Mouse (Mus musculus): ENCODE data around the gene Cenpj. TPM values are rescaled to one million over a fixed set of nuclear protein-coding genes. Genes with fewer than 3 reads are reported as not detected.

The Cenpj gene
- polyA plus RNA-seq (2012; rRNA removed): 0.46 and 2.7 TPM in 2 replicates

GRCm38 (mm10) chr14:56575416-56575815 is at the start of gene Cenpj, which contains the start of gene Parp4:
TSS of gene Cenpj (minus strand) at chr14:56575425.
TSS of gene Parp4 (plus strand) at chr14:56575619.
- no peak for TF ChIP-seq CTCF (IDR thresholded peaks at IDR 0.05; ENCODE audit: extremely low read depth, insufficient read length, insufficient replicate concordance, low read depth, low read length)
- peak; percentile 91 for TF ChIP-seq POLR2A (IDR thresholded peaks at IDR 0.05; ENCODE audit: low read depth, low read length)
- Histone ChIP-seq H3K27me3 (ENCODE audit: control insufficient read depth, insufficient read depth, low read length) (no peaks in the 10 kb centered on the region), H3K4me1 (ENCODE audit: control insufficient read depth, insufficient read depth, insufficient read length, low read length) (0 out of 2 replicates have a peak, but pooled peaks cover 3% of the 10 kb centered on the region), H3K4me3 (ENCODE audit: low read depth, low read length) (peak within 1 kb of the TSS; percentile 99), H3K27ac (ENCODE audit: insufficient read depth, low read depth, low read length) (peak within 1 kb of the TSS; percentile 89), H3K36me3 (ENCODE audit: control insufficient read depth, insufficient read depth, low read length) (0 out of 2 replicates have a peak, but pooled peaks cover 3% of the 10 kb centered on the region)
- under 1% methylated on average over 24 of the region's 24 CpGs for WGBS

GRCm38 (mm10) chr14:56620425-56620824 is 45.2 kb upstream of the Cenpj start:
- Histone ChIP-seq H3K27me3 (ENCODE audit: control insufficient read depth, insufficient read depth, low read length) (no peaks in the 10 kb centered on the region), H3K4me1 (ENCODE audit: control insufficient read depth, insufficient read depth, insufficient read length, low read length) (no peaks in the 10 kb centered on the region), H3K4me3 (ENCODE audit: low read depth, low read length) (no peak overlapping the region), H3K36me3 (ENCODE audit: control insufficient read depth, insufficient read depth, low read length) (peaks cover 71% of the 10 kb centered on the region), H3K27ac (ENCODE audit: insufficient read depth, low read depth, low read length) (no peak overlapping the region)
- 85% methylated on average over 8 of the region's 8 CpGs for WGBS
- TF ChIP-seq CTCF (IDR thresholded peaks at IDR 0.05; ENCODE audit: extremely low read depth, insufficient read length, insufficient replicate concordance, low read depth, low read length) (no peak), POLR2A (IDR thresholded peaks at IDR 0.05; ENCODE audit: low read depth, low read length) (no peak)

GRCm38 (mm10) chr14:56617470-56617869 is 42.2 kb upstream of the Cenpj start:
- H3K27ac ChIP-seq (ENCODE audit: insufficient read depth, low read depth, low read length): no peak overlapping the region
- peaks cover 75% of the 10 kb centered on the region for H3K36me3 ChIP-seq (ENCODE audit: control insufficient read depth, insufficient read depth, low read length)
- H3K27me3 ChIP-seq (ENCODE audit: control insufficient read depth, insufficient read depth, low read length): no peaks in the 10 kb centered on the region
- H3K4me3 ChIP-seq (ENCODE audit: low read depth, low read length): no peak overlapping the region
- TF ChIP-seq CTCF (IDR thresholded peaks at IDR 0.05; ENCODE audit: extremely low read depth, insufficient read length, insufficient replicate concordance, low read depth, low read length) (no peak), POLR2A (IDR thresholded peaks at IDR 0.05; ENCODE audit: low read depth, low read length) (no peak)
- no peaks in the 10 kb centered on the region for H3K4me1 ChIP-seq (ENCODE audit: control insufficient read depth, insufficient read depth, insufficient read length, low read length)
- 78% methylated on average over 1 of the region's 1 CpGs for WGBS

- Histone ChIP-seq H3K27me3 (ENCODE audit: control insufficient read depth, insufficient read depth, low read length) (no peaks in the 10 kb centered on the region), H3K36me3 (ENCODE audit: control insufficient read depth, insufficient read depth, low read length) (peaks cover 77% of the 10 kb centered on the region), H3K4me3 (ENCODE audit: low read depth, low read length) (no peak overlapping the region), H3K4me1 (ENCODE audit: control insufficient read depth, insufficient read depth, insufficient read length, low read length) (0 out of 2 replicates have a peak, but pooled peaks cover 3% of the 10 kb centered on the region), H3K27ac (ENCODE audit: insufficient read depth, low read depth, low read length) (no peak overlapping the region)
- 33% methylated on average over 3 of the region's 3 CpGs for WGBS
- TF ChIP-seq CTCF (IDR thresholded peaks at IDR 0.05; ENCODE audit: extremely low read depth, insufficient read length, insufficient replicate concordance, low read depth, low read length) (no peak), POLR2A (IDR thresholded peaks at IDR 0.05; ENCODE audit: low read depth, low read length) (no peak)
These were observed 38.0 kb upstream of the Cenpj start for GRCm38 (mm10) chr14:56613212-56613611.

- 33% methylated on average over 4 of the region's 4 CpGs for WGBS
These were observed 29.9 kb upstream of the Cenpj start for GRCm38 (mm10) chr14:56605136-56605535.

GRCm38 (mm10) chr14:56604438-56604837 is 29.2 kb upstream of the Cenpj start:
- Histone ChIP-seq H3K4me3 (ENCODE audit: low read depth, low read length) (no peak overlapping the region), H3K36me3 (ENCODE audit: control insufficient read depth, insufficient read depth, low read length) (peaks cover 46% of the 10 kb centered on the region), H3K27ac (ENCODE audit: insufficient read depth, low read depth, low read length) (peak overlapping the region; percentile 98), H3K4me1 (ENCODE audit: control insufficient read depth, insufficient read depth, insufficient read length, low read length) (peaks cover 11% of the 10 kb centered on the region; the same call in 1 of the 2 replicates), H3K27me3 (ENCODE audit: control insufficient read depth, insufficient read depth, low read length) (no peaks in the 10 kb centered on the region)
- TF ChIP-seq CTCF (IDR thresholded peaks at IDR 0.05; ENCODE audit: extremely low read depth, insufficient read length, insufficient replicate concordance, low read depth, low read length) (no peak), POLR2A (IDR thresholded peaks at IDR 0.05; ENCODE audit: low read depth, low read length) (no peak)
- 70% methylated on average over 5 of the region's 5 CpGs for WGBS

More at GRCm38 (mm10) chr14:56605136-56605535, 29.9 kb upstream of the Cenpj start:
- peak overlapping the region; percentile 98 for H3K27ac ChIP-seq (ENCODE audit: insufficient read depth, low read depth, low read length)
- H3K27me3 ChIP-seq (ENCODE audit: control insufficient read depth, insufficient read depth, low read length): no peaks in the 10 kb centered on the region
- H3K4me1 ChIP-seq (ENCODE audit: control insufficient read depth, insufficient read depth, insufficient read length, low read length): peaks cover 11% of the 10 kb centered on the region; the same call in 1 of the 2 replicates
- no peak overlapping the region for H3K4me3 ChIP-seq (ENCODE audit: low read depth, low read length)
- H3K36me3 ChIP-seq (ENCODE audit: control insufficient read depth, insufficient read depth, low read length): peaks cover 46% of the 10 kb centered on the region
- no peak for TF ChIP-seq CTCF (IDR thresholded peaks at IDR 0.05; ENCODE audit: extremely low read depth, insufficient read length, insufficient replicate concordance, low read depth, low read length)
- TF ChIP-seq POLR2A (IDR thresholded peaks at IDR 0.05; ENCODE audit: low read depth, low read length): no peak

- 83% methylated on average over 9 of the region's 9 CpGs for WGBS
- Histone ChIP-seq H3K36me3 (ENCODE audit: control insufficient read depth, insufficient read depth, low read length) (peaks cover 45% of the 10 kb centered on the region), H3K4me1 (ENCODE audit: control insufficient read depth, insufficient read depth, insufficient read length, low read length) (peaks cover 8% of the 10 kb centered on the region; the same call in 1 of the 2 replicates), H3K4me3 (ENCODE audit: low read depth, low read length) (no peak overlapping the region), H3K27ac (ENCODE audit: insufficient read depth, low read depth, low read length) (no peak overlapping the region), H3K27me3 (ENCODE audit: control insufficient read depth, insufficient read depth, low read length) (no peaks in the 10 kb centered on the region)
- TF ChIP-seq CTCF (IDR thresholded peaks at IDR 0.05; ENCODE audit: extremely low read depth, insufficient read length, insufficient replicate concordance, low read depth, low read length) (no peak), POLR2A (IDR thresholded peaks at IDR 0.05; ENCODE audit: low read depth, low read length) (no peak)
These were observed 26.8 kb upstream of the Cenpj start for GRCm38 (mm10) chr14:56602069-56602468.

Measured in small intestine, adult 2 months (tissue).